Mouse (Mus musculus) liver, embryonic 14.5 days (tissue): ENCODE data around the gene Ust. TPM values are rescaled to one million over a fixed set of nuclear protein-coding genes. Genes with fewer than 3 reads are reported as not detected.

Experiments used
- ATAC-seq: fragments of 200-750 bp; cut with Nextera tagmentation; 2 replicates; pipeline ENCODE4 v1.8.0; 2017; ENCODE audit warnings: moderate number of reproducible peaks, mild to moderate bottlenecking, moderate library complexity; ENCODE audit not compliant: insufficient read depth
- DNase-seq, 3 experiments: peaks; one replicate each; pipeline ENCODE4 v3.0.0-alpha.2; 2012 to 2013; ENCODE audit warnings: low read depth in 3 of 3, low spot score in 3 of 3
- H3K27ac ChIP-seq: fragments of 300-500 bp; sonication (generic); 2 replicates; pipeline ENCODE4 v1.5.1; 2014; ENCODE audit warnings: moderate library complexity, mild to moderate bottlenecking, control low read depth, inconsistent platforms
- H3K27me3 ChIP-seq: fragments of 300-500 bp; sonication (generic); 2 replicates; pipeline ENCODE4 v1.6.1; 2014; ENCODE audit warnings: mild to moderate bottlenecking, low read length, moderate library complexity; ENCODE audit not compliant: control insufficient read depth, insufficient read depth
- H3K36me3 ChIP-seq: fragments of 300-500 bp; sonication (generic); replicated peaks from 2 replicates; pipeline ENCODE4 v1.6.1; 2014; ENCODE audit warnings: low read depth; ENCODE audit not compliant: control insufficient read depth, insufficient read depth
- H3K4me1 ChIP-seq, 2 experiments: fragments of 200-500 bp in 1 of 2; fragments of 300-500 bp in 1 of 2; sonication (generic) in 1 of 2; replicated peaks; 2 replicates each; pipeline ENCODE4 v1.6.1; 2012 to 2014; ENCODE audit warnings: antibody characterized with exemption in 1 of 2, inconsistent platforms in 1 of 2, low read length in 1 of 2; ENCODE audit not compliant: control insufficient read depth in 2 of 2, insufficient read depth in 2 of 2
- H3K4me2 ChIP-seq: fragments of 300-500 bp; sonication (generic); 2 replicates; pipeline ENCODE4 v1.6.1; 2014; ENCODE audit warnings: low read depth, mild to moderate bottlenecking, control low read depth, moderate library complexity
- H3K4me3 ChIP-seq, 2 experiments: fragments of 200-500 bp in 1 of 2; fragments of 300-500 bp in 1 of 2; sonication (generic) in 1 of 2; 2 replicates each; pipeline ENCODE4 v1.5.1; 2012 to 2014; ENCODE audit warnings: low read depth in 2 of 2, low read length in 2 of 2, mild to moderate bottlenecking in 2 of 2, control low read depth in 1 of 2, inconsistent platforms in 1 of 2, moderate library complexity in 1 of 2; ENCODE audit not compliant: insufficient read depth in 1 of 2
- H3K9ac ChIP-seq: fragments of 300-500 bp; sonication (generic); replicated peaks from 2 replicates; pipeline ENCODE4 v1.6.1; 2014; ENCODE audit warnings: mild to moderate bottlenecking, control low read depth, moderate library complexity
- H3K9me3 ChIP-seq: fragments of 300-500 bp; sonication (generic); 2 replicates; pipeline ENCODE4 v1.6.1; 2016; ENCODE audit warnings: low read length, mixed read lengths; ENCODE audit not compliant: control insufficient read depth
- CTCF ChIP-seq: IDR thresholded peaks from 2 replicates; pipeline ENCODE4 v1.5.1; 2016; ENCODE audit warnings: antibody characterized with exemption, low read depth, control low read depth
- EP300 ChIP-seq: IDR thresholded peaks from 2 replicates; pipeline ENCODE4 v1.6.1; 2016; ENCODE audit warnings: antibody characterized with exemption, low read depth
- WGBS: fragments of 180-500 bp; shearing (Covaris S2); extraction: QIAGEN DNeasy Blood & Tissue Kit; methylation state at CpG from one replicate; pipeline ENCODE4 v1.1.7; 2014; ENCODE audit not compliant: insufficient replicate concordance; 5-methylcytosine and 5-hydroxymethylcytosine counted together
- polyA plus RNA-seq, 2 experiments: library from polyadenylated mRNA; depleted of rRNA in 1 of 2; stranded (reverse) in 1 of 2; unstranded in 1 of 2; fragments of >200 nt; fragmentation: Nextera tagmentation in 1 of 2; extraction: Ambion mirVana in 1 of 2; gene quantifications; 2 replicates each; pipeline versions ENCODE4 v1.2.1 to v1.2.3; 2012 to 2014

Ust gene
- polyA plus RNA-seq, 2 experiments, result 0.30 to 0.42 TPM

- WGBS, result 33% methylated on average over 13 of the region's 13 CpGs
- no peaks in the 10 kb centered on the region for H3K9me3 ChIP-seq
- no peak for TF ChIP-seq EP300
- TF ChIP-seq CTCF, result no peak
- no peak overlapping the region for H3K4me2 ChIP-seq
- H3K27ac ChIP-seq, result no peak overlapping the region
- H3K36me3 ChIP-seq, result no peaks in the 10 kb centered on the region
- ATAC-seq (no peak), DNase-seq (no peak)
- no peaks in the 10 kb centered on the region for H3K27me3 ChIP-seq
- no peaks in the 10 kb centered on the region; a peak in 1 of 4 replicates for H3K4me1 ChIP-seq
- H3K9ac ChIP-seq, result no peak overlapping the region
- H3K4me3 ChIP-seq, result no peak overlapping the region
These were observed 13.0 kb downstream of the Ust start for GRCm38 (mm10) chr10:8505346-8506246.

DNA sequence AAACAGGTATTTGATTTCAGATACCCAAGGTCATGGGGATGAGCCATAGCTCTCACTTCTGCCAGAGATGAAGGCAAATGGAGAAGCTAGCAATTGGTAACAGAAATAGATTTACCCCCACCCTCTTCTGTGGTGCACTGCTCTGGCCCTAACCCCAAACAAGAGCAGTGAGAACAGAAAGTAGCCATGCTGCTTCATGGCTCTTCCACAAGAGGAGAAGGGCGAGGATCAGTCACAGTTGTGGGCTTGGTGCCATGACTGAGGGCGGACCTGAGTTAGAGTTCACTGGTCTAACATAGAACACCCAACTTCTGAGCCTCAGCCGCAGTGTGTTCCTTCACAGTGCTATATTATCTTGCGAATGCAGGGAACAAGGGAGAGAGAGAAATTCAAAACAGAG is 13.8 kb downstream of the Ust start:
- no peaks in the 10 kb centered on the region; a peak in 1 of 4 replicates for H3K4me1 ChIP-seq
- TF ChIP-seq CTCF (no peak), EP300 (no peak)
- no peaks in the 10 kb centered on the region for H3K36me3 ChIP-seq
- H3K4me2 ChIP-seq, result no peak overlapping the region
- H3K27ac ChIP-seq, result no peak overlapping the region
- DNase-seq (no peak), ATAC-seq (no peak)
- 62% methylated on average over 4 of the region's 4 CpGs for WGBS
- no peaks in the 10 kb centered on the region for H3K27me3 ChIP-seq
- H3K9me3 ChIP-seq, result no peaks in the 10 kb centered on the region
- no peak overlapping the region for H3K9ac ChIP-seq
- H3K4me3 ChIP-seq, result no peak overlapping the region

DNA sequence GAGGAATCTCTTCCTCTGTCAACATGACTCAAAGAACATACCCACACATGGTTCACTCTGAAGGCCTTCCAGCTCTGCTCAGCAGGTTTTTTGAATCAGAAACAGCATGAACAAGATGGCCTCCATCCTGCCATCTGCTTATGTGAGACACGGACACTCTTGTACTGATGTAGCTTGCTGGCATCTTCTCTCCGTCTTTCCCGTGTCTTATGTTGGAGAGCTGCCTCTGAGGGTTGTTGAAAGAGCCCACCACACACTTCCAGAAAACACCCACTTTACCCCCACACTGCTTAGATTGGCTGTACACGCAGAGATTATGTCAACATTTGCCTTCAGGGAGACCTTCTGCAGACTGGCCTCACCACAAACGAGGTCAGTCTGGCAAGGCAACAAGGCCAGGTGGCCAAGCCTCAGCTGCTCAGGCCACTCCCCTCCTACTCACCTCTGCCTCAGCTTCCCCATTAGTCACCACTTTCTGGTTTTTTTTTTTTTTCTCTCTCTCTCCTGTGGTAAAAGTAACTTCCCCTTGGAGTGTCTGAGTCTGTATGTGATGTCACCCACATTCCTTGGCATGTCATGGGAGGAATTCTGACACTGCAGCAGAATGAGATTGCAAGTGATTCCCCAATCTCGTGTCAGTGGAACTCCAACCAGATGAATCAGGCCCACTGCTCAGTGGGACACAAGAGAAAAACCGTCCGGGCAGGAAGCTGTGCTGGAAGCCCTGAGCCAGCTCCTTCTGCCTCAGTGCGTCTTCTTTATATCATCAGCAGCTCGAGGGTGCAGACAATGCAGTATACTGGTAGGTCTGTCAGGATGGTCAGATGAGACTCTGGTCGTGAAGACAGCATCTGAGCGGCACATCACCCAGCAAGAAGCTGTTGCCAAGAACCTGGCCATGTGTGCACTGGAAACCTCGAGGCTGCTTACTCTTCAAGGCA is 19.4 kb downstream of the Ust start:
- no peak for TF ChIP-seq EP300
- no peak for TF ChIP-seq CTCF
- Histone ChIP-seq H3K27me3 (no peaks in the 10 kb centered on the region), H3K27ac (no peak overlapping the region), H3K9ac (no peak overlapping the region), H3K9me3 (no peaks in the 10 kb centered on the region), H3K36me3 (no peaks in the 10 kb centered on the region), H3K4me1 (no peaks in the 10 kb centered on the region), H3K4me2 (no peak overlapping the region), H3K4me3 (no peak overlapping the region)
- WGBS, result 55% methylated on average over 13 of the region's 13 CpGs
- ATAC-seq, result no peak
- DNase-seq, result no peak

- no peak overlapping the region for H3K4me2 ChIP-seq
- no peak for DNase-seq
- TF ChIP-seq CTCF (no peak), EP300 (no peak)
- ATAC-seq, result no peak
- H3K9ac ChIP-seq, result no peak overlapping the region
- no peaks in the 10 kb centered on the region for H3K4me1 ChIP-seq
- H3K9me3 ChIP-seq, result no peaks in the 10 kb centered on the region
- H3K27me3 ChIP-seq, result no peaks in the 10 kb centered on the region
- no peaks in the 10 kb centered on the region for H3K36me3 ChIP-seq
- 43% methylated on average over 5 of the region's 5 CpGs for WGBS
- H3K27ac ChIP-seq, result no peak overlapping the region
- no peak overlapping the region for H3K4me3 ChIP-seq
These were observed 23.0 kb downstream of the Ust start for GRCm38 (mm10) chr10:8495543-8496141.
